In the genomic region with DNA sequence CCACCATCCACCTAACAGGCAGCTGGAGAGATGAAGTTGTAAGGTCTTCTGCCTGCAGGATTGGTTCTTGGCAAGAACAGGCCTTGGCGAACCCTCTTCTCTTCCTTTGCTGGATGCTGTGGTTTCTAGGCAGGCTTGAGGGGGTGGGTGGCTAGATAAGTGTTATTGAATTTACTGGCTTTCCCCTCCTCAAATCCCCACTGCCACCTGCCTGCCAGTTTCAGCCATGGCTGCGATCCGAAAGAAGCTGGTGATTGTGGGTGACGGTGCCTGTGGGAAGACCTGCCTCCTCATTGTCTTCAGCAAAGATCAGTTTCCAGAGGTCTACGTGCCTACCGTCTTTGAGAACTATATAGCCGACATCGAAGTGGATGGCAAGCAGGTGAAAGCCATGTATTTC, we compare ENCODE assay signal across 11 mouse cellular contexts. TPM values are rescaled to one million over a fixed set of nuclear protein-coding genes. Genes with fewer than 3 reads are reported as not detected.
DNase-seq lines count a peak whose midpoint lies in the region; ATAC-seq lines count a peak whose summit lies in the region.
"Had no signal": no experiment of that assay in that cellular context is flagged by ENCODE, and none has a peak within 500 bp of the region (broad histone marks: within the 10 kb centered on the region; RNA-seq: fewer than 3 reads in every experiment).

No protein-coding gene starts in this region.

- H3K4me2 ChIP-seq in hindbrain, embryonic 12.5 days (replicated peaks) = peak overlapping the region; percentile 88; the same call in 1 of the 2 replicates
- H3K4me2 ChIP-seq in hindbrain, embryonic 11.5 days (replicated peaks; ENCODE audit: low read depth, low read length) = no peak overlapping the region
- H3K4me2 ChIP-seq in limb, embryonic 12.5 days = peak overlapping the region; percentile 92

- peaks cover 16% of the 10 kb centered on the region for H3K27me3 ChIP-seq in hindbrain, embryonic 12.5 days
- H3K27me3 ChIP-seq in hindbrain, embryonic 11.5 days (ENCODE audit: control insufficient read depth, insufficient read depth, low read length) = no peaks in the 10 kb centered on the region; the same call in 1 of the 2 replicates
- peaks cover 10% of the 10 kb centered on the region for H3K27me3 ChIP-seq in embryonic facial prominence, embryonic 10.5 days (replicated peaks; ENCODE audit: low read depth, poor library complexity, severe bottlenecking)
- no peaks in the 10 kb centered on the region for H3K27me3 ChIP-seq in limb, embryonic 12.5 days

- no peaks in the 10 kb centered on the region for H3K9me3 ChIP-seq in hindbrain, embryonic 12.5 days (replicated peaks)
- no peaks in the 10 kb centered on the region for H3K9me3 ChIP-seq in hindbrain, embryonic 11.5 days (ENCODE audit: control insufficient read depth, low read length)
- H3K9me3 ChIP-seq in embryonic facial prominence, embryonic 10.5 days = no peaks in the 10 kb centered on the region
- no peaks in the 10 kb centered on the region for H3K9me3 ChIP-seq in limb, embryonic 12.5 days
- H3K9me3 ChIP-seq: hindbrain, embryonic 15.5 days had no signal

- 92% methylated on average over 8 of the region's 8 CpGs for WGBS in hindbrain, embryonic 12.5 days
- 93% methylated on average over 8 of the region's 8 CpGs for WGBS in hindbrain, embryonic 11.5 days
- WGBS in embryonic facial prominence, embryonic 10.5 days = 92% methylated on average over 8 of the region's 8 CpGs
- WGBS in limb, embryonic 12.5 days = 93% methylated on average over 8 of the region's 8 CpGs

- no peak for ATAC-seq in hindbrain, embryonic 12.5 days (ENCODE audit: low FRiP score)
- no peak for ATAC-seq in hindbrain, embryonic 11.5 days (ENCODE audit: low FRiP score)
- ATAC-seq in limb, embryonic 12.5 days (ENCODE audit: insufficient number of reproducible peaks, insufficient read depth, low FRiP score, low TSS enrichment, low read depth) = no peak
- no peak for ATAC-seq in granulocyte monocyte progenitor cell, adult 5-6 weeks (replicated peaks; ENCODE audit: poor library complexity, severe bottlenecking)
- ATAC-seq: forebrain, embryonic 16.5 days had no signal

- DNase-seq in hindbrain, embryonic 11.5 days (ENCODE audit: low spot score) = no peak
- DNase-seq in brain, adult 2 months (ENCODE audit: low read depth, low spot score) = peak; percentile 51
- no peak for DNase-seq in embryonic facial prominence, embryonic 10.5 days (ENCODE audit: low spot score)
- no peak for DNase-seq in liver
- DNase-seq: kidney, postnatal 36 days had no signal

- H3K36me3 ChIP-seq in hindbrain, embryonic 12.5 days = peaks cover 12% of the 10 kb centered on the region; the same call in 1 of the 2 replicates
- H3K36me3 ChIP-seq in hindbrain, embryonic 11.5 days (ENCODE audit: control insufficient read depth, insufficient read depth, low read length) = no peaks in the 10 kb centered on the region
- peaks cover 55% of the 10 kb centered on the region for H3K36me3 ChIP-seq in embryonic facial prominence, embryonic 10.5 days (replicated peaks)
- peaks cover 52% of the 10 kb centered on the region for H3K36me3 ChIP-seq in limb, embryonic 12.5 days

- H3K27ac ChIP-seq in hindbrain, embryonic 12.5 days = no peak overlapping the region
- H3K27ac ChIP-seq in hindbrain, embryonic 11.5 days (ENCODE audit: low read depth, low read length) = no peak overlapping the region
- peak overlapping the region; percentile 90; the same call in 1 of the 2 replicates for H3K27ac ChIP-seq in embryonic facial prominence, embryonic 10.5 days (replicated peaks)
- peak overlapping the region; percentile 93 for H3K27ac ChIP-seq in limb, embryonic 12.5 days
- H3K27ac ChIP-seq: hindbrain, embryonic 15.5 days had no signal

- H3K4me1 ChIP-seq in hindbrain, embryonic 12.5 days = peaks cover 45% of the 10 kb centered on the region
- no peaks in the 10 kb centered on the region for H3K4me1 ChIP-seq in hindbrain, embryonic 11.5 days (replicated peaks; ENCODE audit: control insufficient read depth, insufficient read depth, low read length)
- peaks cover 82% of the 10 kb centered on the region for H3K4me1 ChIP-seq in embryonic facial prominence, embryonic 10.5 days
- peaks cover 73% of the 10 kb centered on the region for H3K4me1 ChIP-seq in limb, embryonic 12.5 days (replicated peaks)

- no peak overlapping the region for H3K9ac ChIP-seq in hindbrain, embryonic 12.5 days
- no peak overlapping the region for H3K9ac ChIP-seq in hindbrain, embryonic 11.5 days (ENCODE audit: low read depth, low read length)
- H3K9ac ChIP-seq in limb, embryonic 12.5 days (replicated peaks) = no peak overlapping the region
- H3K9ac ChIP-seq: hindbrain, embryonic 15.5 days had no signal

- no peak overlapping the region for H3K4me3 ChIP-seq in hindbrain, embryonic 12.5 days
- H3K4me3 ChIP-seq in hindbrain, embryonic 11.5 days (ENCODE audit: low read depth, low read length) = no peak overlapping the region
- peak overlapping the region; percentile 71; the same call in 1 of the 2 replicates for H3K4me3 ChIP-seq in embryonic facial prominence, embryonic 10.5 days
- H3K4me3 ChIP-seq in limb, embryonic 12.5 days (replicated peaks) = peak overlapping the region; percentile 66

RNA-seq across cellular contexts. Expression of a gene that starts 3.5 kb away (rescaled TPM):
- polyA plus RNA-seq in hindbrain, embryonic 12.5 days (2016; fragmentation: Nextera tagmentation; extraction: Ambion mirVana) = 112 and 121 TPM in 2 replicates
- 99.1 and 105 TPM in 2 replicates for polyA plus RNA-seq in hindbrain, embryonic 11.5 days (2014; fragmentation: Nextera tagmentation; extraction: Ambion mirVana)
- 120 and 121 TPM in 2 replicates for polyA plus RNA-seq in embryonic facial prominence, embryonic 10.5 days (2016; fragmentation: Nextera tagmentation; extraction: Ambion mirVana)
- 152 and 154 TPM in 2 replicates for polyA plus RNA-seq in limb, embryonic 12.5 days (2016; fragmentation: Nextera tagmentation; extraction: Ambion mirVana)
- not detected in 2 replicates for total RNA-seq in granulocyte monocyte progenitor cell, adult 5-6 weeks (2014; fragmentation: Nextera tagmentation)
- total RNA-seq in granulocyte monocyte progenitor cell, adult 5-6 weeks (2017) = not detected in 2 replicates

RNA-seq across cellular contexts. Expression of a gene that starts 10.0 kb away (rescaled TPM):
- polyA plus RNA-seq in hindbrain, embryonic 12.5 days (2016; fragmentation: Nextera tagmentation; extraction: Ambion mirVana) = 0.06 TPM in 1 of 2 replicates, not detected in the other
- 0.09 TPM in 1 of 2 replicates, not detected in the other for polyA plus RNA-seq in hindbrain, embryonic 11.5 days (2014; fragmentation: Nextera tagmentation; extraction: Ambion mirVana)
- polyA plus RNA-seq in embryonic facial prominence, embryonic 10.5 days (2016; fragmentation: Nextera tagmentation; extraction: Ambion mirVana) = 0.04 and 0.10 TPM in 2 replicates
- polyA plus RNA-seq in limb, embryonic 12.5 days (2016; fragmentation: Nextera tagmentation; extraction: Ambion mirVana) = 0.24 and 0.85 TPM in 2 replicates
- not detected in 2 replicates for total RNA-seq in granulocyte monocyte progenitor cell, adult 5-6 weeks (2014; fragmentation: Nextera tagmentation)
- not detected in 2 replicates for total RNA-seq in granulocyte monocyte progenitor cell, adult 5-6 weeks (2017)
- total RNA-seq: megakaryocyte progenitor cell, adult 5-6 weeks had no signal
- polyA plus RNA-seq: hindbrain, embryonic 15.5 days had no signal

RNA-seq across cellular contexts. Expression of a gene that starts 10.8 kb away (rescaled TPM):
- polyA plus RNA-seq in hindbrain, embryonic 12.5 days (2016; fragmentation: Nextera tagmentation; extraction: Ambion mirVana) = 1.4 and 2.0 TPM in 2 replicates
- 0.48 and 1.3 TPM in 2 replicates for polyA plus RNA-seq in hindbrain, embryonic 11.5 days (2014; fragmentation: Nextera tagmentation; extraction: Ambion mirVana)
- polyA plus RNA-seq in embryonic facial prominence, embryonic 10.5 days (2016; fragmentation: Nextera tagmentation; extraction: Ambion mirVana) = 1.3 and 2.3 TPM in 2 replicates
- 2.6 and 3.4 TPM in 2 replicates for polyA plus RNA-seq in limb, embryonic 12.5 days (2016; fragmentation: Nextera tagmentation; extraction: Ambion mirVana)
- total RNA-seq in granulocyte monocyte progenitor cell, adult 5-6 weeks (2014; fragmentation: Nextera tagmentation) = not detected in 2 replicates
- total RNA-seq in granulocyte monocyte progenitor cell, adult 5-6 weeks (2017) = not detected in 2 replicates
- total RNA-seq: megakaryocyte progenitor cell, adult 5-6 weeks had no signal

RNA-seq across cellular contexts. Expression of a gene that starts 26.7 kb away (rescaled TPM):
- polyA plus RNA-seq in hindbrain, embryonic 12.5 days (2016; fragmentation: Nextera tagmentation; extraction: Ambion mirVana) = 27.1 and 38.0 TPM in 2 replicates
- polyA plus RNA-seq in hindbrain, embryonic 11.5 days (2014; fragmentation: Nextera tagmentation; extraction: Ambion mirVana) = 15.1 and 15.2 TPM in 2 replicates
- polyA plus RNA-seq in embryonic facial prominence, embryonic 10.5 days (2016; fragmentation: Nextera tagmentation; extraction: Ambion mirVana) = 38.0 and 46.4 TPM in 2 replicates
- polyA plus RNA-seq in limb, embryonic 12.5 days (2016; fragmentation: Nextera tagmentation; extraction: Ambion mirVana) = 73.8 and 77.2 TPM in 2 replicates
- total RNA-seq in granulocyte monocyte progenitor cell, adult 5-6 weeks (2014; fragmentation: Nextera tagmentation) = 12.2 and 13.9 TPM in 2 replicates
- 2.4 TPM in 2 replicates for total RNA-seq in granulocyte monocyte progenitor cell, adult 5-6 weeks (2017)

Comparison
In these comparisons a context has a peak if more than half of its experiments do, and no peak if none do; other contexts are left out.
1. H3K27ac ChIP-seq: peak in embryonic facial prominence, embryonic 10.5 days (single experiment) and limb, embryonic 12.5 days (single experiment); none in hindbrain, embryonic 12.5 days (single experiment) and hindbrain, embryonic 11.5 days (single experiment).
2. H3K4me3 ChIP-seq: peak in embryonic facial prominence, embryonic 10.5 days (single experiment) and limb, embryonic 12.5 days (single experiment); none in hindbrain, embryonic 12.5 days (single experiment) and hindbrain, embryonic 11.5 days (single experiment).